Mouse (Mus musculus) embryonic fibroblast, embryonic 13.5 days (primary cell): ENCODE data around the gene Dip2b.

ENCODE experiments used
- CTCF ChIP-seq: IDR thresholded peaks from 2 replicates; pipeline ENCODE4 v1.5.1; 2011; ENCODE audit warnings: mild to moderate bottlenecking, control low read depth, low read length, moderate library complexity, borderline replicate concordance; ENCODE audit not compliant: insufficient read depth
- POLR2A ChIP-seq: IDR thresholded peaks from 2 replicates; pipeline ENCODE4 v1.6.1; 2011; ENCODE audit warnings: low read depth, mild to moderate bottlenecking, control low read depth, low read length, moderate library complexity

DNA sequence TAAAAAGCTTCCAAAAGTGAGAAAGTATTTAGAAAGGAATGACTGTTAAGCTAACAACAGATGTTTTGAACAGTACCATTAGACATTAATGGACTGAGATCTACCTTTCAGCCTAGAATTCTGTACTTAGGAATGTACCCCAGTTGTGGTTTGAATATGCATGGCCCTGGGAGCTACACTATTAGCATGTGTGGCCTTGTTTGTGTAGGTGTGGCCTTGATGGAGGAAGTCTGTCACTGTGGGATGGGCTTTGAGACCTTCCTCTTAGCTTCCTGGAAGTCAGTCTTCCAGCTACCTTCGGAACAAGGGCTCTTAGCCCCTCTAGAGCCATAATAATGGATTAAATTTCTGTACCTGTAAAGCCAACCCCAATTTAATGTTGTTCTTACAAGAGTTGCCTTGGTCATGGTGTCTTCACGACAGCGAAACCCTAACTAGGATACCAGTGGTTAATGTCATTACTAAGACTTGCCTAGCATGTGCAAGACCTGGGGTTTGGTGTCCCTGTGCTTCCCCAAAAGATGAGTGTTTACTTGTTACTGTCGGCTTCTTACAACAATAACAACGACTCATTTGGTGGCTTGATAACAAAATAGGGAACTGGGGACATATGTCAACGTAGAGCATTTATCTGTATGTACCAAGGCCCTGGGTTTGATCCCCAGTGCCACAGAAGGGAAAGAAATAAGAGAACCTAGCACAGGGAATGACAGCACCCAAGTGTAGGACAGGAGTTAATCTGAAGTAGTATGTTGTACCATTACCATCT is 210.4 kb downstream of the Dip2b start:
- TF ChIP-seq CTCF, result no peak
- no peak for TF ChIP-seq POLR2A
